Mouse (Mus musculus): Measurements from ENCODE around the gene Wbp1. TPM values are rescaled to one million over a fixed set of nuclear protein-coding genes. Genes with fewer than 3 reads are reported as not detected.

The Wbp1 gene
- polyA plus RNA-seq, 1 experiment from 2014 or later, result 94.5 TPM

- H3K4me2 ChIP-seq (ENCODE audit: low read length), result peak overlapping the region; percentile 100
- peaks cover 10 to 13% of the 10 kb centered on the region in 2 experiments; a peak in 3 of 4 replicates for H3K4me1 ChIP-seq (ENCODE audit: control insufficient read depth in 2 of 2, insufficient read depth in 2 of 2, low read length in 2 of 2)
- H3K9me3 ChIP-seq (ENCODE audit: control insufficient read depth, low read length), result no peaks in the 10 kb centered on the region
- under 1% methylated on average over 74 of the region's 74 CpGs for WGBS
- peaks cover 8% of the 10 kb centered on the region for H3K36me3 ChIP-seq (ENCODE audit: control insufficient read depth, insufficient read depth, low read length)
- ATAC-seq (ENCODE audit: insufficient number of reproducible peaks, insufficient read depth, low FRiP score, low read depth), result peak; percentile 75
- peak overlapping the region; percentile 62 to 67 for H3K4me3 ChIP-seq (ENCODE audit: control insufficient read depth in 1 of 2, insufficient read depth in 1 of 2, low read depth in 1 of 2, low read length in 2 of 2)
- H3K9ac ChIP-seq (ENCODE audit: low read length), result peak overlapping the region; percentile 88
- no peaks in the 10 kb centered on the region for H3K27me3 ChIP-seq (ENCODE audit: control insufficient read depth, insufficient read depth, low read length)
- peak overlapping the region; percentile 6 to 80; a peak in 3 of 4 replicates for H3K27ac ChIP-seq (replicated peaks in 1 of 2; ENCODE audit: control insufficient read depth in 1 of 2, insufficient read depth in 1 of 2, low read depth in 2 of 2, low read length in 2 of 2)
These were observed 19.4 kb downstream of the Wbp1 start for GRCm38 (mm10) chr6:83101688-83102556.

- peak within 1 kb of the TSS; percentile 100 for H3K4me2 ChIP-seq (ENCODE audit: low read length)
- peaks cover 3% of the 10 kb centered on the region; the same call in 1 of the 2 replicates for H3K36me3 ChIP-seq (ENCODE audit: control insufficient read depth, insufficient read depth, low read length)
- peak within 1 kb of the TSS; percentile 6 to 80; a peak in 3 of 4 replicates for H3K27ac ChIP-seq (replicated peaks in 1 of 2; ENCODE audit: control insufficient read depth in 1 of 2, insufficient read depth in 1 of 2, low read depth in 2 of 2, low read length in 2 of 2)
- H3K9ac ChIP-seq (ENCODE audit: low read length), result peak within 1 kb of the TSS; percentile 88
- no peaks in the 10 kb centered on the region for H3K9me3 ChIP-seq (ENCODE audit: control insufficient read depth, low read length)
- H3K4me3 ChIP-seq (ENCODE audit: control insufficient read depth in 1 of 2, insufficient read depth in 1 of 2, low read depth in 1 of 2, low read length in 2 of 2), result peak within 1 kb of the TSS; percentile 62 to 67
- 2% methylated on average over 25 of the region's 25 CpGs for WGBS
- ATAC-seq (ENCODE audit: insufficient number of reproducible peaks, insufficient read depth, low FRiP score, low read depth), result peak; percentile 68
- no peaks in the 10 kb centered on the region for H3K27me3 ChIP-seq (ENCODE audit: control insufficient read depth, insufficient read depth, low read length)
- peaks cover 10 to 13% of the 10 kb centered on the region in 2 experiments; a peak in 3 of 4 replicates for H3K4me1 ChIP-seq (ENCODE audit: control insufficient read depth in 2 of 2, insufficient read depth in 2 of 2, low read length in 2 of 2)
These were observed 20.1 kb downstream of the Wbp1 start, which contains the start of the genes Ccdc142 and Gm42688 for GRCm38 (mm10) chr6:83101316-83101687. Gene Ccdc142 (plus strand): TSS chr6:83101601. Gene Gm42688 (plus strand): TSS chr6:83101617.

GRCm38 (mm10) chr6:83098411-83098810 is 22.9 kb downstream of the Wbp1 start:
- no peak overlapping the region for H3K4me2 ChIP-seq (ENCODE audit: low read length)
- H3K9me3 ChIP-seq (ENCODE audit: control insufficient read depth, low read length), result no peaks in the 10 kb centered on the region
- no peak overlapping the region for H3K27ac ChIP-seq (replicated peaks in 1 of 2; ENCODE audit: control insufficient read depth in 1 of 2, insufficient read depth in 1 of 2, low read depth in 2 of 2, low read length in 2 of 2)
- peaks cover under 1% of the 10 kb centered on the region; the same call in 1 of the 2 replicates for H3K36me3 ChIP-seq (ENCODE audit: control insufficient read depth, insufficient read depth, low read length)
- no peak overlapping the region for H3K4me3 ChIP-seq (ENCODE audit: control insufficient read depth in 1 of 2, insufficient read depth in 1 of 2, low read depth in 1 of 2, low read length in 2 of 2)
- peaks cover 10 to 12% of the 10 kb centered on the region in 2 experiments; a peak in 3 of 4 replicates for H3K4me1 ChIP-seq (ENCODE audit: control insufficient read depth in 2 of 2, insufficient read depth in 2 of 2, low read length in 2 of 2)
- 55% methylated on average over 2 of the region's 2 CpGs for WGBS
- H3K9ac ChIP-seq (ENCODE audit: low read length), result no peak overlapping the region
- ATAC-seq (ENCODE audit: insufficient number of reproducible peaks, insufficient read depth, low FRiP score, low read depth), result no peak
- H3K27me3 ChIP-seq (ENCODE audit: control insufficient read depth, insufficient read depth, low read length), result no peaks in the 10 kb centered on the region; the same call in 1 of the 2 replicates

GRCm38 (mm10) chr6:83095968-83096367 is 25.4 kb downstream of the Wbp1 start:
- WGBS, result 41% methylated on average over 6 of the region's 6 CpGs
- no peak overlapping the region for H3K9ac ChIP-seq (ENCODE audit: low read length)
- peaks cover 5% of the 10 kb centered on the region; the same call in 1 of the 2 replicates for H3K27me3 ChIP-seq (ENCODE audit: control insufficient read depth, insufficient read depth, low read length)
- H3K9me3 ChIP-seq (ENCODE audit: control insufficient read depth, low read length), result no peaks in the 10 kb centered on the region
- no peak overlapping the region for H3K4me3 ChIP-seq (ENCODE audit: control insufficient read depth in 1 of 2, insufficient read depth in 1 of 2, low read depth in 1 of 2, low read length in 2 of 2)
- no peak overlapping the region for H3K27ac ChIP-seq (replicated peaks in 1 of 2; ENCODE audit: control insufficient read depth in 1 of 2, insufficient read depth in 1 of 2, low read depth in 2 of 2, low read length in 2 of 2)
- 0 out of 4 replicates have a peak, but pooled peaks cover 0 to 2% of the 10 kb centered on the region in 2 experiments for H3K4me1 ChIP-seq (ENCODE audit: control insufficient read depth in 2 of 2, insufficient read depth in 2 of 2, low read length in 2 of 2)
- no peaks in the 10 kb centered on the region for H3K36me3 ChIP-seq (ENCODE audit: control insufficient read depth, insufficient read depth, low read length)
- ATAC-seq (ENCODE audit: insufficient number of reproducible peaks, insufficient read depth, low FRiP score, low read depth), result no peak
- H3K4me2 ChIP-seq (ENCODE audit: low read length), result no peak overlapping the region

- Histone ChIP-seq H3K27me3 (ENCODE audit: control insufficient read depth, insufficient read depth, low read length) (peaks cover 38% of the 10 kb centered on the region), H3K9ac (ENCODE audit: low read length) (no peak overlapping the region), H3K4me1 (ENCODE audit: control insufficient read depth in 2 of 2, insufficient read depth in 2 of 2, low read length in 2 of 2) (peaks cover 2 to 3% of the 10 kb centered on the region in 2 experiments; a peak in 2 of 4 replicates), H3K36me3 (ENCODE audit: control insufficient read depth, insufficient read depth, low read length) (no peaks in the 10 kb centered on the region), H3K27ac (replicated peaks in 1 of 2; ENCODE audit: control insufficient read depth in 1 of 2, insufficient read depth in 1 of 2, low read depth in 2 of 2, low read length in 2 of 2) (no peak overlapping the region), H3K4me3 (ENCODE audit: control insufficient read depth in 1 of 2, insufficient read depth in 1 of 2, low read depth in 1 of 2, low read length in 2 of 2) (no peak overlapping the region), H3K4me2 (ENCODE audit: low read length) (no peak overlapping the region), H3K9me3 (ENCODE audit: control insufficient read depth, low read length) (no peaks in the 10 kb centered on the region)
- ATAC-seq (ENCODE audit: insufficient number of reproducible peaks, insufficient read depth, low FRiP score, low read depth), result no peak
- 35% methylated on average over 6 of the region's 6 CpGs for WGBS
These were observed 28.8 kb downstream of the Wbp1 start for GRCm38 (mm10) chr6:83092416-83093127.

- Histone ChIP-seq H3K36me3 (ENCODE audit: control insufficient read depth, insufficient read depth, low read length) (no peaks in the 10 kb centered on the region), H3K4me3 (ENCODE audit: control insufficient read depth in 1 of 2, insufficient read depth in 1 of 2, low read depth in 1 of 2, low read length in 2 of 2) (peak overlapping the region; percentile 26 to 28), H3K27me3 (ENCODE audit: control insufficient read depth, insufficient read depth, low read length) (peaks cover 81% of the 10 kb centered on the region), H3K27ac (replicated peaks in 1 of 2; ENCODE audit: control insufficient read depth in 1 of 2, insufficient read depth in 1 of 2, low read depth in 2 of 2, low read length in 2 of 2) (no peak overlapping the region), H3K9me3 (ENCODE audit: control insufficient read depth, low read length) (no peaks in the 10 kb centered on the region), H3K4me1 (ENCODE audit: control insufficient read depth in 2 of 2, insufficient read depth in 2 of 2, low read length in 2 of 2) (peaks cover 7 to 18% of the 10 kb centered on the region in 2 experiments; a peak in 3 of 4 replicates), H3K4me2 (ENCODE audit: low read length) (peak overlapping the region; percentile 57), H3K9ac (ENCODE audit: low read length) (no peak overlapping the region)
- ATAC-seq (ENCODE audit: insufficient number of reproducible peaks, insufficient read depth, low FRiP score, low read depth), result no peak
- WGBS, result 13% methylated on average over 9 of the region's 9 CpGs
These were observed 33.5 kb downstream of the Wbp1 start for GRCm38 (mm10) chr6:83087926-83088260.

- Histone ChIP-seq H3K4me3 (ENCODE audit: control insufficient read depth in 1 of 2, insufficient read depth in 1 of 2, low read depth in 1 of 2, low read length in 2 of 2) (peak overlapping the region; percentile 26 to 28), H3K9me3 (ENCODE audit: control insufficient read depth, low read length) (no peaks in the 10 kb centered on the region), H3K4me2 (ENCODE audit: low read length) (peak overlapping the region; percentile 57), H3K27me3 (ENCODE audit: control insufficient read depth, insufficient read depth, low read length) (peaks cover 85% of the 10 kb centered on the region), H3K27ac (replicated peaks in 1 of 2; ENCODE audit: control insufficient read depth in 1 of 2, insufficient read depth in 1 of 2, low read depth in 2 of 2, low read length in 2 of 2) (no peak overlapping the region), H3K9ac (ENCODE audit: low read length) (peak overlapping the region; percentile 5; the same call in 1 of the 2 replicates), H3K4me1 (ENCODE audit: control insufficient read depth in 2 of 2, insufficient read depth in 2 of 2, low read length in 2 of 2) (peaks cover 5 to 18% of the 10 kb centered on the region in 2 experiments; a peak in 3 of 4 replicates), H3K36me3 (ENCODE audit: control insufficient read depth, insufficient read depth, low read length) (peaks cover 3% of the 10 kb centered on the region; the same call in 1 of the 2 replicates)
- no peak for ATAC-seq (ENCODE audit: insufficient number of reproducible peaks, insufficient read depth, low FRiP score, low read depth)
- 2% methylated on average over 47 of the region's 47 CpGs for WGBS
These were observed 34.0 kb downstream of the Wbp1 start for GRCm38 (mm10) chr6:83087205-83087925.

All from heart, embryonic 14.5 days (tissue).